Mouse (Mus musculus) kidney, adult 8-10 months (tissue): ENCODE measurements around the gene Nkd1.
A peak's percentile ranks its signal among the peaks of the same experiment; 100 is the strongest.

Source experiments
- DNase-seq, 2 experiments: peaks; one replicate each; pipeline ENCODE4 v3.0.0; 2022

Nkd1 gene

DNA sequence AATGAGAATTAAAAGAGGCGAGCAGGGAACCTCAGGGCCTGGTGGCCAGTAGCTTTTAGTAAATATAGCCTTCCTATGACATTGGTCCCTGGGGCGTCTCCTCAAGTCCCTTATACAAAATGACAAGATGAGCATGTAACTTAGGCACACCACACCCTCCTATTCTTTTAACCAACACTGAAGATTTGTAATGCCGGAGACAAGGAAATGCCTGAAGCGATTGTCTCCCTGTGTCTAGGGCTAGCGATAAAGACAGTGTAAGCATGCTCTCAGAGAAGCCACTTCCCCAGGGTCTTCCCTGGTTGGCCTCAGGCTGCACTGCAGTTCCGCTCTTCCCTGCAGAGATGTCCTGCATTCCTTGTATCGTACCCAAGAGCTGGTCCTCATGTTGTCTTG, 17.8 kb downstream of the Nkd1 start:
- DNase-seq = no peak

DNA sequence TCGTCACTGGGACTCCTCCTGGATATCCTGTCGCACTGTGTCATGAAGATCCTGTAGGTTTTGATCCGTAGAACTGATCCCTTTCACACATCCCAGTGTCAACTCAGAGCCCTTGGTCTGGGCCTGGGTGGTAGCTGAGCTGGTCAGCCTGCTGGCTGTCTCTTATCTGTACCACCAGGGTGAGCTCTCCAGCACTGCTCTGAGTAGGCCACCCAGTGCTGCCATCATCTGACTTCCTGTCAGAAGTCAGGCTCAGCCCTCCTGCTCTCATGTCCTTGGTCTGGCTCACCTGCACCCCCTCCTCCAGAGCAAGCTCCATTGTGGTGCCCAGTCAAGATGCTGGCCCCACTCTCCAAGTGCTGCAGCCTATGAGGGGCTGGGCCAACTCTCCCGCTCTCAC, 18.8 kb downstream of the Nkd1 start:
- DNase-seq = no peak

DNA sequence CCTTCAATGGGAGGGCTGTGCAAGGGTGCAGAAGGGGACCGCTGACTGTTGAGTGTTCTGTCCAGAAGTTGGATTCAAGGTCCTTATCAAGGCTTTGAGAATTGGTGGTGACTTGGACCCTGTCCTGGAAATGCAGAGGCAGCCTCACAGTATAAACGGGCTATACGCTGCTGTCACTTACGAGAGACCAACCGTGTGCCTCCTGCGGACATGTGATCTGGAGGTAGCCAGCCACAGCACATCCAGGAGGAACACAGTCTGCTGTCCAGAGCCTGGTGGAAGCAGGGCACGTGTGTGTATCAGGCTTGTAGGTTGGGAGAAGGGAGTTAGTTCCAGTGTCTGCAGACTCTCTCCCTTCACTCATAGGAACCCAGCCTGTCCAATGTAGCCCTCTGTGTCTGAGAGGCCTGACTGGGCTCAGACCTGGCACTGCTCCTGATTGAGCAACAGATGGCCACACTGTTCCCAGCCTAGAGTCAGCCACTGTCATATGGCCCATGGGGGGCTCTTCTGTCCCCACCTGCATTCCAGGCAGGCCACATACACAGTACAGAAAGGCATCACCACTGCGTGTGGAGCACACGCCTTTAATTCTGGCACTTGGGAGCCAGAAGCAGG, 21.6 kb downstream of the Nkd1 start:
- DNase-seq = no peak

DNA sequence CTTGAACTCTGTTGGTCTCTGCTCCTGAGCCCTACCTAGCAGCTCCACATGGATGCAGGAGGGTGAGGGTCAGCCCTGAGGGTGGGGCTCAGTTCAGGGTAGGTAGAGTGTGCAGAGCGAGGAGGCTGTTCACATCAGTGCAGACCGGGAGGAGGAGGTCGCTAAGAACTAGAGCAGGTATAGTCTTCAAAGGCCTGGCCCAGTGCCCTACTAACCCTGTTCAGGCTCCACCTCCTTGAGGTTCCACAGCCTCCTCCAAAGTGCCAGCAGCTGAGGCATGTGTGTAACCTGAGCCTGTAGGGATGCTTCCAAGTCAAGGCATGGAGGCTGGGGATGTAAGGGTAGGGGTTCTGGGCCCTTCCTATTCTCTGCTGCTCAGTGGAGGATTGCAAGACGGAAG, 23.5 kb downstream of the Nkd1 start:
- no peak for DNase-seq

DNA sequence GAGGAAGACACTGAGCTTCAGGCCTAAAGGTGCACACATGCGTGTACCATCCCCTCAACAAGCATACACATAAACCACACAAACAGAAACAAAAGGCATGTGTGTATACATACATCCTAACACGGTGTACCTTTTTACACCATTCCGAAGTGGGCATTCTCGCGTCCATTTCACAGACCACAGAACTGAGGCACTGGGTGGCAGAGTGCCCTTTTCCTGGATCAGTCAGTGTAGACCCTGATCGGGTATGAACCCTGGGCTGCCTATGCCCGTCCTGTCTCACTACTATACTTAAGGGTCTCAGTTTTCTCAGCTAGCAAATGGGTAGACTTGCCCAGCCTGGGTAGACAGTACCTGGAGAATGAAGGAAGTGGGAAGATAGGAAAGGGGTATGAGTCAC, 24.3 kb downstream of the Nkd1 start:
- no peak for DNase-seq

DNA sequence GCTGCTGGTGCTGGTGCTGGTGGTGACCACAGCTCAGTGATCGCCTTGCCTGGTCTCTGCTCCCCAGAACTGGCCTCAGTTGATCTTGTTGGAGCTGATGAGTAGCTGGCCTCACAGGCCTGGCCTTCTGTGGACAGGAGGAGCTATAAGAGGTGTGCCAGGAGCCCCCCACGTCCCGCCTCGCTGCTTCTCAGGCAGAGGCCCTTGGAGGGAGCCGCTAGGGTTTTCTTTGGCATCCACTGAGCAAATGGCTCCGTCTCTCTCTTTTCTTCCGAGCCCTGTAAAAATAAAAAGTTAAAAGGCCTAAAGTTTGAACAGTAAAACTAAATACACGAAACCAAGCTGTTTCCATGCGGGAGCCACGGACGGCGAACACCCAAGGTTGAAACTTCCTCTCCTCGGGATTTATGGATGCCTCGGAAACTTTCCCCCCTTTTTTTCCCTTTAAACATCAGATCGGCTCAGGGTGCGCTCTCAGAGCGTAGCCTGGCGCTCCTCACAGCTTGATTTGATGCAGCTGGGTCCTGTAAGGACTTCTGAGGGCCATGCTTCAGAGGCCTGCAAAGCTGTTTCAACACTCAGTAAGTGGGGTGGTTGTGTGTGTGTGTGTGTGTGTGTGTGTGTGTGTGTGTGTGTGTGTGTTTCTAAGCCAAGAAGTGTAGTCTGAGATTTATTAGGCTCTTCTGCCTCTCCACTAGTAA, 25.0 kb downstream of the Nkd1 start:
- peak in 1 of 2 experiments; percentile 27 for DNase-seq

DNA sequence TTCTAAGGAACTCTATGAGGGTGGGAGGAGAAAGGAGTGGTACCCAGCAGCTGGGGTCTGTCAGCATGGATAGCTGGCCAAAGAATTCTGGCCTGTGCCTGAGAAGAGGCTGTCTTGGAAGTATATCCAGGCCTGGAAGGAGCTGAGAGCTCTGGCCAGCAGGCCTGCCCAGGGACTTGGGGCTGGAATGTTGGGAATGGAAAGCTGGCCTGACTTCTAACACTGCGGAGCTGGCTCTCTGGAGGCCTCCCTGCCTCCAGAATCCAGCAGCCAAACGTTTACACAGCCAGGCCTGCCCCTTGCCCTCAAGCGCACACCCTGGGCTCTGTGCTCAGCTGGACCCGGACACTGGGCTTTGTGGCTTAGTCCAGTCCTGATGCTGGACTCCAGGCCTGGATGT, 34.5 kb downstream of the Nkd1 start:
- peak in 1 of 2 experiments; percentile 40 for DNase-seq

DNA sequence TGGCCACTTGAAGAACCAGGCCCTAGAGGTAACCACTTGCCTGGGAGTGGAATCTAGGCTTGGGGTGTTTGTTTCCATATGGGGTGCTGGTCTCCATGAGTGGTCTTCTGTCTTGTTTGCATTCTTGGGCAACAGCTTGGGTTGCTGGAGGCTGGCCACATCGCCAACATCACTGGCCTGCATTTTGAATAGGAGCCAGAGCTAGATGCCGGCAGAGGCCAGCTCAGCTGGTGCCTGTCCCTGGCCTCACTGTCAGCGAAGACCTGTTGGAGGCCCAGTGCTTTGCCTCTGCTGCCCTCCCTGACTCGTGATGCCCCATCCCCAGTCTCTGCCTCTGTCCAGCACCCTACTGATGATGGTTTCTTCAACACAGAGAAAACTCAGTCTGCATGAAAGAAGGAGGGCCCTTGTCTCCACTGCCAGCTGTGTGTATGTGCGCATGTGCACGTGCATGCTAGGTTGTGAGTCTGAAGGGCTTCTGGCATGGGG, 38.9 kb downstream of the Nkd1 start:
- DNase-seq = no peak

DNA sequence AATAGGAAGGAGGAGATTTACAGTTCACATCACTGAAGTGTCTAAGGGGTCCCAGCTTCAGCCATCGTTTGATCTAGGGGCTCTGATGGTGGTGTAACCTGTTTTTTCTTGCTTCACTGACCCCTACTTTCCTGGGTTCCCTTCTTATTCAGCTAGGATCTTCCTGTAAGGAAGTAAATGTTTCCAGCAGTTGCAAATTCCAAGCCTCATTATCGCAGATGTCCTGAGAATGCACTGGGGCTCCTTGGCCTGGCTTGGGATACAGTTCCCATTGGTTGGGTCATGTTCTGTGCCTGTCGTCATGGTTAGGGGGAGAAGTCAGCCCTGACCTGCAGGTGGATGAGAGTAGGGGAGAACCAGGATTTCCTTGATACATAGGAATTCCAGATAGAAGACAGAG, 40.2 kb downstream of the Nkd1 start:
- no peak for DNase-seq

DNA sequence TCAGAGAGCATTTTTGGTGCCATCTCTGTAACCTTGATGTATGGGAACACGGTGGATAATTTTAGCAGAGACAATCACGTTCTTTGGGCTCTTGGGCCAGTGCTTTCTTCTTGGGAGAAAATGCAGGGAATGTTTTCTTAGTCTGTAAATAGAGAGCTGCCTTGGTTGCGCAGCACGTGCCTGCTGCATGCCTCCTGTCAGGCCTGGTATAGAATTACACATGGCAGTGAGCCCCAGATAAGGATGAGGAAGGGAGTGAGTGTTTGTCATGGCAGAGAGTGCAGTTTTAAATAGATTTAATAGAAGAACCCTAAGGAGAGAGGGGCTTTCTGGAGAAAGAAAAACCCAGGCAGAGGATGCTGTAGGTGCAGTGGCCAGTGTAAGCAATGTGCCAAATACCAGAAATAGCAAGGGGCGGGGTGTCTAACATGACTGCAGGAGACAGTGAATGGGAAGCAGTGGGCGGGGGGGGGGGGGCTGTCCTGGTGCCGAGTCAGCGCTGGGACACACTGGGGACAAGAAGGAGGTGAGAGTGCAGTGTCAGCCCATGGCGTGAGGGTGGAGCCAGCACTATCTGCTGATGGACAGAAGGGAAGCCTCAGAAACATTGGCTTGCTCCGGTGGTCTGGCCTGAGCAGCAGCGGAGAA, 43.2 kb downstream of the Nkd1 start:
- DNase-seq = no peak

DNA sequence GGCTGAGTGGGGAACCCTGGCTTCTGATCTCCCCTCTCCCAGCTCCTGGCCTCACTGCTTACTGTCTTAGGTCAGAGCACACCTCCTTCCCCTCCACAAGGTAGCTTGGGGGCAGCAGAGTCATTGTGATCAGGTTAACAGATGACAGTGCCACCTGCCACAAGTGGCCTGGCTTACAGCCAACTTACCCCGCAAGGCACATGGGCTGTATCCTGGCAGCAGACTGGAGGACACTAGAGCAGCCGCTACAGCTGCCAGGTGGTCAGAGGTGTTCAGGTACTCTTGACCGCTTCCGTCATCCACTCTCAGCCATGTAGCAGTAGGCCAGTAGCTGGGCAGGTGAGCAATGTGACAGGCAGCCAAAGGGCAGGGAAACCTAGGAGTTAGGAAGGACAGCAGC, 45.0 kb downstream of the Nkd1 start:
- DNase-seq = no peak

DNA sequence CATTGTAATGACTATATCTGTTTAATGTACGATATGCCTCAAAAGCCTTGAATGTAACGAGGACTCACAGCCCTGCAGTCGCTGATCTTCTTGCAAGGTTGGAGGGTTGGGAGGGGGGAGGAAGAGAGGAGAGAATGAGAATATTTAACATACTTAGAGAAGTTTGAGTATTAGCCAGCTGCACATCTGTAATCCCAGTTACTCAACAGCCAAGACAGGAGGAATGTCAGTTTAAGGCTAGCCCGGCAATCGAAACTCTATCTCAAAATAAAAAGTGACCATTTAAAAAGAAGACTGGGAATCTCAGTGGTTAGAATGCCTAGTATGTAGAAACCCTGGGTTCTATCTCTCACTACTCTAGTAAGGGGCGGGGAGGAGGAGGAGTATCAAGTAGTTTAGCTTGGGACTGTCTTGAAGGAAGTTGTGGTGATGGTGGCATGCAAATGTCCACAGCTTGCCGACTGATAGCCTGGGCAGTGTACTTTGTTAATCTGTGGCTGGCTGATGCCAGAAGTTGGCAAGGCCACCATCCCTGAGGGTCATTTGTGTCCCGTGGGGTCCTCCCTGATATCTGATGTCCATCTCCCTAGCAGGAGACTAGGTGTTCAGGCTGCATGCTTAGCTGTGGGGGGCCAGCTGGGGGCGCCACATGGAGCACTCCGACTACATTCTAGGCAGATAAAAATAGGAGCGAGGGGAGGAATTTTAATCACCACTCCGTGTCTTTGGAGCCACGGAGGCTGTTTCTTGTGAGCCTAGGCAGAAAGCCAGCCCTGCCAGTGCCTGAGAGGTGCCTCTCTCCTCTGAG, 46.4 kb downstream of the Nkd1 start:
- no peak for DNase-seq

DNA sequence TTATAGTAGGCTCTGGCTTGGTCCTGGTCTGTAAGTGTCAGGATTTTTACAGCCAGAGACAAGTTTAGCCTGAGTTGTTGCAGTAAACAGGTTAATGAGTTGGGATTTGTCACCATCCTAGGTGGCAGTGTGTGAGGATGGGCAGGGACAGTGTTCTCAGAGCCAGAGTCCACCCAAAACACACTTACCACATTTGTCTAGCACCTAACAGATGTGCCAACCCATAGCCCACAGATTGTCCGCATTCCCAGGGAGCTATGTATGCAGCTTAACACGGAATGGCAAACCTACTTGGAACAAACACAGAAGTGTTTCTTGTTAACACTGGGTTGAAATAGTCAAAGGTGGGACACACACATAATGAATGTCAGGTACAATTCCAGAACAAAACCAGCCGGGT, 47.1 kb downstream of the Nkd1 start:
- DNase-seq = no peak

DNA sequence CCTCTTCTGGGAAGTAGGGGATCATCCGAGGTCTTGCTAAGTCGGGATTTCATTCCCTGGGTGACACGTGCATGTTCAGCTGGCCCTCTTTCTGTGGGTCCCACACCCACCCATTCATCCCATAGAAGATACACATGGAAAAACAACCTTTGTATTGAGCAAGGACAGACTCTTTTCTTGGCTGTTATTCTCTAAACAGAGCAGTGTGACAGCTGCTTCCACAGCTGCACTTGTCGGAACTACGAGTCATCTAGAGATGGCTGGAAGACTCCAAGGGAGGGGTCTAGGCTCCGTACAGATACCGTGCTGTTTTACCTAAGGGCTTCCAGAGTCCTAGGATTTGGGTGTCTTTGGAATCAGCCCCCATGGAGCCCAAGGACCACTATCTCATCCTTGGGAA, 48.2 kb downstream of the Nkd1 start:
- no peak for DNase-seq

DNA sequence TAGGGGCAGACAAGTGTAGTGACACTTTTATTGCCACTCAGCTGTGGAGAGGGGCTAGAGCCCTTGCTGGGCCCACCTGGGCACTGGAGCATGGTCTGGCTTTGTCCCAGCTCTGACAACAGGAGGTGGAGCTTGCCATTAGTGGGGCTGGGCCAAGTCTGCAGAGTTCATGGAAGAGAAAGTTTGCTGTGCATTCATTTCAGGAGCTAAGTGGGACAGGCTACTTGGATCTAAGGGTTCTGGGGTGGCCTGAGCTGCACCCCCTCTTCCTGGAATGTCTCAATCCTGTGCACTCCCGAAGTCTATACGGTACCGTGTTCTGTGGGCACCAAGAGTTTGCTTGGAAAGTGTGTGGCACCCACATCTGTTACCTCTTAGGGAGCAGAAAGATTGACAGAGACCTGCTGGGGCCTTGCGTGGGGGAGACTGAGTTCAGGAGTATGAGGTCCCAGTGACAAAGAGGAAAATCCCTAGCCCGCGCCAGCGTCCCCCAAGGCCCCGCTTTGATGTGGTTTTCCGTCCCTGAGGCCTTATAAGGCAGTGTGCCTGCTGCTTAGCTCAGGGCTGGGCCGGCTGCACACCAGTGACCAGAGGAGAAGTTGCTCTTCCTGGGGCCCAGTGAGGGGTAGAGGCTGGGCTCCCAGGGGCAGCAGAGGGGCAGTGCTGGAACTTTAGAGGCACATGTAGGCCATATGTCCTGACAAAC, 49.3 kb downstream of the Nkd1 start:
- no peak for DNase-seq

DNA sequence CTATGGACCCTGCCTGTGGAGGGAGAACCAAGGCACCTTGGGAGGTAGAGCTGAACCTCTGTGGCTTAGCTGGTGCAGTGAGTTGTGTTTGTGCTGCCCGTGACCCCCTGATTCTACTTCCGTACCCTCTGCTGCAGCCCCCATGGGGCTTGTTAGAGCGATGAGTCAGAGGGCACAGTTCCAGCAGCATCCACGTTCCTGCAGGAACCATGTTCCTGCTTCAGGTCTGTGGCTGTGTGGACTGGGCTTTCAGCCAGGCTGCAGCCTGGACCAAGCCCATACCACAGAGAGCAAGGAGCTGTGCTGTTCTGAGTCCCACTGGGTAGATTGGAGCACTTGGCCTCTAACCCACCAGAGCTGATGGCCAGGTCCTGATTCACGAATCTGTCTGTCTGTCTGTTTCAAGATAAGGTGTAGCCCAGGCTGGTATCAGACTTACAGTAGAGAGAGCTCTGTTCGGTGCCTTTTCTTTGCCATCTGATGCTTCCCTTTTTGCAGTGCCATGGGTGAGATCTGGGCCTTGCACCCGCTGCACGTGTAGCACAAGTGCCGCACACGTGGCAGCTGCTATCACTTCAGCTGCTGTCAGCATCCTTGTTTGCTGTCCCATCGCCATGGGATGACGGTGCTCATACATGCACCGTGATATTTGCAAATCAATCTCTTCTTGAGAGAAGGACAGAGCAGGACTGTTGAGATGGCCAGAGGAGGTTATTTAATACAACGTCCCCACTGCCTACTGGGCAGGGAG, 50.5 kb downstream of the Nkd1 start:
- no peak for DNase-seq

DNA sequence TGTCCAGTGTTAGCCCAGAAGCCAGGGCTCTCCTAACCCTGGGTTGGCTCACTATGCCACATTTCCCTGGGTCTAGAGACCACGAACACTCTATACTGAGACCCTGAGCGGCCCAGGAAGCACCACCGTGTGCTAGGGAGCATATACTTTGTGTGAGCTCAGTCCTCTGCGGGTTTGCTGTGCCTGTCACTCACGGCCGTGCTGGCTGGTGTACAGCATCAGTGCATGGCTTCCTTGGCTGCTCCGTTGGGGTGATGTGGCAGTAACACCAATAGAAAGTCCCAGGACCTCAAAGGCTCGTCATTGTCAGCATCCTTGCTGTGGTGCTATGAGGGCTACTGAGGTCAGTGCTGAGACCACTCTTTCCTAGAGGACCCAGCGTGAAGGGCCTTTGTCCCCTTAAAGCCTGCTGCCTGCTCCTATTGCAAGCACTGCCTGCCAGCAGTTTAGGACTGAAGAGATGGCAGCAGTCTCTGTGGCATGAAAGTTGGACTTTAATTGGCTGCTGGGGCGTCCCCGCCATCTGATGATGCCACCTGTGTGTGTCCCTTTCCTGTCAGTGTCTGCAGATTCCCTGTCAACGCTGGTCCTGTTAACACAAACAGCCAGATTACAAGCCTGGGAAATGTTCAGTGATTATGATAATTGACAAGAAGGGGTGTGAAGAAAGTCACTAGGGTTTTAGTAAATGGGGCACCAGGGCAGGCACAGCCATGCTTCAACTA, 51.2 kb downstream of the Nkd1 start:
- DNase-seq = no peak

DNA sequence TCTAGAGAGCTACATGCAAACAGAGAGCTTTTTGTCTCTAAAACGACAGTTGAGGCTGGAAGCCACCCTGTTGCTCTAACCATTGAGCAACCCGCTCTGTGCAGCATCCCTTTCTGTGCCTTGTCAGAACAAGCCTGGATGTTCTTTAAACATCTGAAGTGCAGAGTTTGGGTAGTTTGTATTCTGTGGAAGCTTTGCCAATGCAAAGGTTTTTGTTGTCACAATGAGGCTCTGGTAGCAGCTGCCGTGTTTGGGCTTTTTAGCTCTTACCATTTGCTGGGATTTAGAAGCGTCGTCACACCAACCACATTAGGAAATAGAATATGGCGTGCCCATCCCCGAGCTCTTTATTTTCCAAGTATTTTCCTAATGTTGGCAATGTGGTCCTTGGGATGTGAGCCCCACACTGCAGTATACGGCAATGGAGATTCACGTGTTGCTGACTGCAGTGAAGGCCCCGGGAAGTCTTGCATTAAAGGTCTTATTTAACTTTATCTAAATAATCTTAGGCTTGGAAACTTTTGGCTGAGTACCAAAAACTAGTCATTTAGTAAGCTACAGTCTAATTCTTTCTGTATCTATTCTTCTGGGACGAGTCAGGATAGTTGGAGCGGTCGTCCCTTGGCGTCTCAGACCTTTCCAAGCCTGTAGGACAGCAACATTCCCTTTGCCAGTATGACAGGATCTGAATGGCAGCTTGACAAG, 51.9 kb downstream of the Nkd1 start:
- DNase-seq = no peak

DNA sequence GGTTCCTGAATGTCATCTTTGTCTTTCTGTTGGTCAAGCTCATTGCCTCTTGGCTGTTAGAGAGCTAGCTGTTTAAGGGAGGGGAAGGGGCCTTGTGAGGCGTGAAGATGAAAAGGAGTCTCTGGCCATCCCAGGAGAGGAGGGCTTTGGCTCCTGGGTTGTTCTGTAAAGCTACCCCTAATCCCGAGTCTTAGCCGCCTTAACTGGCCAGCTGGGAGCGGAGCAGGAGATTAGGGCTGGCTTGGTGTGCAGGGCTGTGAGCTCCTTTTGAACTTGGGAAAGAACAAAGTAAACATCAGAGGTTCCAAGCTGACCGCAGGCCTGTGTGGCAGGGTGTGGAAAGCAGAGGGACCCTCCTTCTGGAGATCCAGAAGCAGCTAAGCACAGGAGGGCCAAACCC, 53.8 kb downstream of the Nkd1 start:
- no peak for DNase-seq

DNA sequence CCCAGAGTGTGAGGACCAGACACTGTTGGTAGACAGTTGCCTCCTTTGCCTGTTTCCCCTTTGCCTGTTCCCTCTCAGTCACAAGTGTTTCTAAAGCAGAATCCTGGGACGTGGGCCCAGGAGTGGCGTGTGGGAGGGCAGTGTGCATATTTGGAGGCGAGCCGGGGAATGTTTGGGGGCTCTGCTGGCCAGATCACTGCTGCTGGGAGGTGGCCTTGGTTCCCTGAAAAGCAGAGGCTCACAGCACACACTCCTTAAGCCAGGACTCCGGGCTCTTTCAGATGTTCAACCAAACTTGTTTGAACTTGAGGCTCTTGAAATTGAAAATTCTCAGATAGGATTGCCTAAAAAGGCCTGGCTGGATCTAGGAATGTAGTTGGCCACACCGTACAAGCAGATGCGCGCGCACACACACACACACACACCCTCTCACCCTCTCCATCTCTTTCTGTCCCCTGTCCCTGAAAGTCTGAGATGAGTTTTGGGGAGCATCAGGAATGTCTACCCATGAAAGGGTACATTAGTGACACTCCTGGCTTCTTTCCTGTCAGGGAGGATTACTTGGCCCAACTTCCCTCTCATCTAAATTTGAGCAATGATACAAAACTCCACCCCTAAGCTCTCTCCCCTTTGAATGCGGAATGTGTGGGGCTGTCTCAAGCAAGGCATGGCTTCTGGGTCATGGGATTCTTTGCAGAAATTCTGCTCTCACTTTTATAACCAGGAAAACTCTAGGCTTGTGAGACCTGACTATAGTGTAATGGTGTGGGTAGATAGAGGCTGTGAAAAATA, 55.4 kb downstream of the Nkd1 start:
- DNase-seq = no peak
